Mouse (Mus musculus): Measurements from ENCODE around the gene Vgll4. TPM values are rescaled to one million over a fixed set of nuclear protein-coding genes. Genes with fewer than 3 reads are reported as not detected.

Gene Vgll4
- polyA plus RNA-seq, 1 experiment from 2014 or later: 111 TPM

DNA sequence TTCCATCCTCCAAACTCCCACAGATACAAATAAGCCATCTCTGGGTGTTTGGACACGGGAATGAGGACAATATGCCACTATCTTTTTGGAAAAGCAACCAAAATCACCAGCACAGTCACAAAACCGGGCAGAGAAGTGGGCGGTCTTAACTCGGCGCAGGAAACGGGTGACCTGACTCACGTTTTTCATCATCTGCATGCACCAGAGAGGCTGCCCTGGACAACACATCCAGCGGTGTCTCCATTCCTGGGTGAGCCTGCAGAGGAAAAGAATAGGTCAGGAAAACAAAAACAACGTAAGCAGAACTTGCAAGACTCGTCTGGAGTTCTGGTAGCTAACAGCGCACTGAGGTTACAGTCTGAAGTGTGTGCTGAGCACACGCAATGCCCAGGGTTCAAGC lies 12.0 kb downstream of the Vgll4 start:
- Histone ChIP-seq H3K27me3 (replicated peaks; ENCODE audit: low read depth, poor library complexity, severe bottlenecking) (no peaks in the 10 kb centered on the region; the same call in 1 of the 2 replicates), H3K4me1 (0 out of 2 replicates have a peak, but pooled peaks cover 3% of the 10 kb centered on the region), H3K9me3 (no peaks in the 10 kb centered on the region), H3K4me3 (no peak overlapping the region), H3K27ac (replicated peaks) (no peak overlapping the region), H3K36me3 (replicated peaks) (no peaks in the 10 kb centered on the region)
- 77% methylated on average over 12 of the region's 12 CpGs for WGBS
- DNase-seq (ENCODE audit: low spot score): no peak

DNA sequence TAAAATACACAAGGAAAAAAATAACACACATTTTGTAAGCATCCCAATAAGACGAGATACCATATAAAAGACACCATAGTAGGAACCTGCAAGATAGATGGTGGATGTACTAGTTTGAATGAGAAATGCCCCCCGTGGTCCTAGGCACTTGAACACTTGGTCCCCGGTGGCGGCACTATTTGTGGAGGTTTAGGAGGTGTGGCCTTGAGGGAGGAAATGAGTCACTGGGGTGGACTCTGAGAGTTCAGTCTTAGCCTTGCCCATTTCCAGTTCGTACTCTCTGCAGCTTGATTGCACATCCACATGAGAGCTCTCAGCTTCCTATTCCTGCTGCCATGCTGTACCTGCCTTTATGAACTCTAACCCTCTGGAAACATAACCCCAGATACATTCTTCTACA lies 15.3 kb downstream of the Vgll4 start:
- no peak for DNase-seq (ENCODE audit: low spot score)
- Histone ChIP-seq H3K27me3 (replicated peaks; ENCODE audit: low read depth, poor library complexity, severe bottlenecking) (no peaks in the 10 kb centered on the region; the same call in 1 of the 2 replicates), H3K4me1 (0 out of 2 replicates have a peak, but pooled peaks cover 3% of the 10 kb centered on the region), H3K9me3 (no peaks in the 10 kb centered on the region), H3K4me3 (no peak overlapping the region), H3K36me3 (replicated peaks) (no peaks in the 10 kb centered on the region), H3K27ac (replicated peaks) (no peak overlapping the region)
- WGBS: 84% methylated on average over 5 of the region's 5 CpGs

DNA sequence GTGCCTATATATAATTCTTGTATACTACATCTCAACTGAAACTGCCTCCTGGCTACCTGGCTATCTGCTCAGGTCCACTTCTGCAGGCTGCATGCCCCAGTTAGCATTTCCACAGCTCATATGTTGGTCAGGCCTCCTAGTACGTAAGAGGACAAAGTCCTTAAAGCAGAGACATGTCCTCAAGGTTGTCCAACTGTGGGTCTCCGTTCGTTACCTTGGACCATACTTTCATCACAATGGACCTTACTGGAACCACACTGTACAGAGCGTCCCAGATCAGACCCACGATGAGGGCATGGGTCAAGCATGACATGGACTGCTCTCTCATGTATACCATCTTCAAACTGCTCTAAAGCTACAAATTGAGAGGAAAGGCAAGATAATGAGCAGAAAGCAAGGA lies 16.2 kb downstream of the Vgll4 start:
- WGBS: 96% methylated on average over 5 of the region's 5 CpGs

GRCm38 (mm10) chr6:114952356-114952755 lies 17.4 kb downstream of the Vgll4 start:
- H3K9me3 ChIP-seq: no peaks in the 10 kb centered on the region
- H3K4me1 ChIP-seq: no peaks in the 10 kb centered on the region
- no peak overlapping the region for H3K4me3 ChIP-seq
- no peak for DNase-seq (ENCODE audit: low spot score)
- 75% methylated on average over 5 of the region's 5 CpGs for WGBS
- H3K27ac ChIP-seq (replicated peaks): no peak overlapping the region
- H3K36me3 ChIP-seq (replicated peaks): no peaks in the 10 kb centered on the region
- H3K27me3 ChIP-seq (replicated peaks; ENCODE audit: low read depth, poor library complexity, severe bottlenecking): no peaks in the 10 kb centered on the region; the same call in 1 of the 2 replicates

More for the DNA sequence above, 16.2 kb downstream of the Vgll4 start:
- Histone ChIP-seq H3K27me3 (replicated peaks; ENCODE audit: low read depth, poor library complexity, severe bottlenecking) (no peaks in the 10 kb centered on the region; the same call in 1 of the 2 replicates), H3K9me3 (no peaks in the 10 kb centered on the region), H3K4me1 (0 out of 2 replicates have a peak, but pooled peaks cover 3% of the 10 kb centered on the region), H3K27ac (replicated peaks) (no peak overlapping the region), H3K4me3 (no peak overlapping the region), H3K36me3 (replicated peaks) (no peaks in the 10 kb centered on the region)
- no peak for DNase-seq (ENCODE audit: low spot score)

DNA sequence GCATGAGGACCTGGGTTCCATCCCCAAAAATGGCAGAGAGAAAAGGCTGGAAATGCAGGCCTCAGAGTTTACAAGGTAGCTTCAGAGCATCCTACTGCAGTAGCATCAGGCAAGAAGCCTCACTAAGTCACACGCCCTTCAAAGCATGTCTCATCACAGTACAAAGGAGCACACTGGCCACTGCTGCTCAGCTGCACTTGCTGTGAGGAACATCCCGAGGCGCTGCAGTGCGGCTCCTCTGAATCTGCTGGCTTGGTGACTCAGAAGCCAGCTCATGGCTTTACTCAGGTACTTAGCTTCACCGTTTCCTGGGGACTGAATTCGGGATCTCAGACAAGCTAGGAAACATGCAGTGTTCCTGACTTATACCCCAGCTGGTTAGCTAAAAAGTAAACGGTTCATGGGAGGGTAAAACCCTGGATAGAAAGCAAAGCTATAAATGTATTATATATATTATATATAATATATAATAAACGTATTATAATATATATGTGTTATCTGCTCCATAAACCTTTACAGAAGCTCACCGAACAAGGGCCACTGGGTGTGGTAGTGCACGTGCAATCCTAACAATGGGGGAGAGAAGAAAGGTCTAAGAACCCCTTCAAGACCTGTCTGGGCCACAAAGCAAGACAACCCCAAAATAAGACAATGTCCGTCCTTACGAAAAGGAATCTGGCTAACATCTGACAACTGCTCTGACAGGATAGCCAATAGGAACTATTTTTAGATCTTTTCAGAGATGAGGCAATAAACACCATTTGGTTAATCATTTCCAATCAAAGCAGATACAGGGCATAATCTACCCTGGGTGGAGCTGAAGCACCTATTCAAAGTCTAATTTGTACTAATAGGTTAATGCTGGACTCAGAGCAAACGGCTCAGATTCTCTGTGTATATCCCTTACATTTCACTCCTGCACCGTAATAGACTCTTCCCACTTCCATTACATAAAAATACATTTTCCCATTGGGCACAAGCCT lies 25.0 kb downstream of the Vgll4 start:
- H3K27ac ChIP-seq (replicated peaks): no peak overlapping the region
- no peaks in the 10 kb centered on the region for H3K9me3 ChIP-seq
- DNase-seq (ENCODE audit: low spot score): no peak
- no peaks in the 10 kb centered on the region for H3K36me3 ChIP-seq (replicated peaks)
- H3K4me3 ChIP-seq: no peak overlapping the region
- 87% methylated on average over 14 of the region's 14 CpGs for WGBS
- H3K27me3 ChIP-seq (replicated peaks; ENCODE audit: low read depth, poor library complexity, severe bottlenecking): no peaks in the 10 kb centered on the region
- no peaks in the 10 kb centered on the region for H3K4me1 ChIP-seq

GRCm38 (mm10) chr6:114941201-114941849 lies 28.5 kb downstream of the Vgll4 start:
- Histone ChIP-seq H3K9me3 (no peaks in the 10 kb centered on the region), H3K27ac (replicated peaks) (no peak overlapping the region), H3K4me1 (peaks cover 6% of the 10 kb centered on the region; the same call in 1 of the 2 replicates), H3K27me3 (replicated peaks; ENCODE audit: low read depth, poor library complexity, severe bottlenecking) (no peaks in the 10 kb centered on the region), H3K36me3 (replicated peaks) (no peaks in the 10 kb centered on the region), H3K4me3 (no peak overlapping the region)
- no peak for DNase-seq (ENCODE audit: low spot score)
- WGBS: 71% methylated on average over 8 of the region's 8 CpGs

GRCm38 (mm10) chr6:114939666-114940065 lies 30.1 kb downstream of the Vgll4 start:
- Histone ChIP-seq H3K4me1 (peaks cover 6% of the 10 kb centered on the region; the same call in 1 of the 2 replicates), H3K9me3 (no peaks in the 10 kb centered on the region), H3K27me3 (replicated peaks; ENCODE audit: low read depth, poor library complexity, severe bottlenecking) (no peaks in the 10 kb centered on the region), H3K27ac (replicated peaks) (no peak overlapping the region), H3K4me3 (no peak overlapping the region), H3K36me3 (replicated peaks) (no peaks in the 10 kb centered on the region)
- DNase-seq (ENCODE audit: low spot score): no peak
- WGBS: 92% methylated on average over 2 of the region's 2 CpGs

DNA sequence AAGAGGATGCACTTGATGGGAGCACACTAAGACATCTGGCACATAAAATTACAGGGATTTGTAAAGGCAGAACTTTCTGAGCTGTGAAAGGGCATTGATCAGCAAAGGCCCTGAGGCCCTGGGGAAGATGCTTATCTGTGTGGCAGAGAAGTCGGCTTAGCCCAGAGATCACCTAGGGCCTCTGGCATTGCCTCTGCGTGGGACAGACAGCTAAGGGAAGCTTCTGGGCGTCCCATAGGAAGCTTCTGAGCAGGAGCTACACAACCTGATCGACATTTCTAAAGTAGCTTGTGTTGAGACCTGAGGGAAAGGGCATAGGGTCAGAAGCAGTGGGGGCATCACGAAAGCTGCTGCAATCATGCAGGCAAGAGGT lies 32.9 kb downstream of the Vgll4 start:
- Histone ChIP-seq H3K9me3 (no peaks in the 10 kb centered on the region), H3K4me3 (no peak overlapping the region), H3K27ac (replicated peaks) (no peak overlapping the region), H3K27me3 (replicated peaks; ENCODE audit: low read depth, poor library complexity, severe bottlenecking) (no peaks in the 10 kb centered on the region), H3K4me1 (peaks cover 8% of the 10 kb centered on the region; the same call in 1 of the 2 replicates), H3K36me3 (replicated peaks) (no peaks in the 10 kb centered on the region)
- DNase-seq (ENCODE audit: low spot score): no peak
- WGBS: 70% methylated on average over 5 of the region's 5 CpGs

DNA sequence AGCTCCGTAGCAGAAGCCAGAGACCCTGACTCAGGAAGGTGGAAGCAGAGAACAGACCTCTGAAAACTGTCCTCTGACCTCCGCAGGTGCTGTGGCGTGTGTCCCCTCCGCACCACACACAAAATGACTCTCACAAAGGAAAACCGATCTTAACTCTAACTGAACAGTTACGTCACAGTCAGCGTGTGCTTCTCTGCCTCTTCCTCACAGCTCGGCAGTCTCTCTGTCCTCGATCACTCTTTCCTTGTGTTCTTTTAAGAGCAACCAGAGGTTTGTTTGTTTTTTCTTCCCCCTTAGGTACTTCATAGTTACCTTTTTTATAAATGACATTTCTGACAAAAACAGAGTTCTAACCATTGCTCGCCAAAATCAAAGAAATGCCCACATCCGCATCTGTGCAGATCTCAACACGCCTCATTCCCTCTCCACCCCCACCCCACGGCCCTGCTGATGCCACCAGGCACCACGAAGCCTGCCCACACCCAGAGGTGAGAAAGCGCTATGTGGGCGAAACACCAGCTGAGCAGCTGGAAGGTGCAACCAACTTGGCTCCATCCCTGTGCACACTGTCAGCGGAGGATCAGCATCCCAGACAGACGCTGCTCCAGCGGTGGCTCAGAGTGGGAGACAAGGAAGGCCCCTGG lies 33.4 kb downstream of the Vgll4 start:
- Histone ChIP-seq H3K36me3 (replicated peaks) (no peaks in the 10 kb centered on the region), H3K27ac (replicated peaks) (no peak overlapping the region), H3K4me3 (no peak overlapping the region), H3K9me3 (no peaks in the 10 kb centered on the region), H3K4me1 (peaks cover 12% of the 10 kb centered on the region), H3K27me3 (replicated peaks; ENCODE audit: low read depth, poor library complexity, severe bottlenecking) (no peaks in the 10 kb centered on the region)
- no peak for DNase-seq (ENCODE audit: low spot score)
- WGBS: 78% methylated on average over 19 of the region's 19 CpGs

DNA sequence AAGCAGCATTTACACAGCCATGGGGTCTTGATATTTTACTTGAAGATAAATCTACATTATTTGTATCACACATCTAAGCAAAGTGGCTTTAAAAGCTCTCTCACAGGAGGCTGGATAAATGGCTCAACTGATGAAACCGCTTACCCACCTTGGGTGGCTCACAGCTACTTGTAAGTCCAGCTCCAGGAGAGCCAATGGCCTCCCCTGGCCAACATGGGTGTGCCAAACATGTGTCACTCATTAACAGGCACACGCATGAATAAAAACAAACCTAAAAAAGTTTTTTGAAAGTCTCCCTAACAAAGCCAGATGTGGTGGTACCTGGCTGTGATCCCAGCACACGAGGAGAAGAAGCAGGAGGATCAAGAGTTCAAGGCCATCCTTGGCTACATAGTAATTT lies 34.4 kb downstream of the Vgll4 start:
- H3K27me3 ChIP-seq (replicated peaks; ENCODE audit: low read depth, poor library complexity, severe bottlenecking): 0 out of 2 replicates have a peak, but pooled peaks cover 3% of the 10 kb centered on the region
- peaks cover 17% of the 10 kb centered on the region for H3K4me1 ChIP-seq
- DNase-seq (ENCODE audit: low spot score): no peak
- no peaks in the 10 kb centered on the region for H3K36me3 ChIP-seq (replicated peaks)
- WGBS: 78% methylated on average over 3 of the region's 3 CpGs
- H3K4me3 ChIP-seq: no peak overlapping the region
- H3K9me3 ChIP-seq: no peaks in the 10 kb centered on the region
- H3K27ac ChIP-seq (replicated peaks): no peak overlapping the region

DNA sequence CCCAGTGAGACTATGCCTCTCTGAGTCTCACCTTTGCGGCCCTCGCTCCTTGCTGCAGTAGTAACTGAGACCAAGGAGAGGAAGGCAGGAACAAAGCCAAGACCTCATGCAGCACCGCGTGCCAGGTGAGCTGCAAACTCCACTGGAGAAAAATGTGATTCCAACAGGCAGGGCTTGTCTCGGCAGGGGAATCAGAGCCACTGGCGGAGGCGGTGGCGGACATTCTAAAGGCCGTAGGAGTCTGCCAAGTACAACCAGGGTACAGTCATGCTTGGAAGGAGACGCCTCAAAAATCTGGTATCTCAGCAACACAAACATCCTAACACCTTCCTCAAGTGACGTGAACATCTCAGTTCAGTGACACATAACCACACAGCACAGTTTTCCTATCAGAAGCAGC lies 35.7 kb downstream of the Vgll4 start:
- Histone ChIP-seq H3K4me3 (no peak overlapping the region), H3K4me1 (peaks cover 27% of the 10 kb centered on the region), H3K27ac (replicated peaks) (no peak overlapping the region), H3K36me3 (replicated peaks) (no peaks in the 10 kb centered on the region), H3K27me3 (replicated peaks; ENCODE audit: low read depth, poor library complexity, severe bottlenecking) (0 out of 2 replicates have a peak, but pooled peaks cover 3% of the 10 kb centered on the region), H3K9me3 (no peaks in the 10 kb centered on the region)
- WGBS: 92% methylated on average over 11 of the region's 11 CpGs
- no peak for DNase-seq (ENCODE audit: low spot score)

GRCm38 (mm10) chr6:114932991-114933392 lies 36.8 kb downstream of the Vgll4 start:
- no peaks in the 10 kb centered on the region for H3K36me3 ChIP-seq (replicated peaks)
- H3K27me3 ChIP-seq (replicated peaks; ENCODE audit: low read depth, poor library complexity, severe bottlenecking): 0 out of 2 replicates have a peak, but pooled peaks cover 3% of the 10 kb centered on the region
- no peak for DNase-seq (ENCODE audit: low spot score)
- no peak overlapping the region for H3K27ac ChIP-seq (replicated peaks)
- no peaks in the 10 kb centered on the region for H3K9me3 ChIP-seq
- H3K4me1 ChIP-seq: peaks cover 27% of the 10 kb centered on the region
- 89% methylated on average over 3 of the region's 3 CpGs for WGBS
- H3K4me3 ChIP-seq: no peak overlapping the region
